Mouse (Mus musculus) stomach, postnatal 0 days (tissue): ENCODE results near the gene Caly.

Source experiments
- CTCF ChIP-seq: IDR thresholded peaks from 2 replicates; pipeline ENCODE4 v1.5.1; 2016; ENCODE audit warnings: antibody characterized with exemption, low read depth, mild to moderate bottlenecking, moderate library complexity
- EP300 ChIP-seq: optimal IDR thresholded peaks from 2 replicates; pipeline ENCODE3; 2016; ENCODE audit warnings: antibody characterized with exemption

- TF ChIP-seq CTCF, result no peak
- TF ChIP-seq EP300, result no peak
Observed at GRCm38 (mm10) chr7:140070042-140070711, 12.2 kb downstream of the Caly start.
